Mouse (Mus musculus): ENCODE measurements around the gene Lefty1. TPM values are rescaled to one million over a fixed set of nuclear protein-coding genes. Genes with fewer than 3 reads are reported as not detected.
A peak's percentile ranks its signal among the peaks of the same experiment; 100 is the strongest.
"Not testable (repeated sequence)": the region's sequence is repeated elsewhere in the genome, so short reads cannot be mapped to it uniquely, and the experiment has no call there.

Gene Lefty1
- polyA plus RNA-seq, 1 experiment from 2014 or later: 0.34 TPM

DNA sequence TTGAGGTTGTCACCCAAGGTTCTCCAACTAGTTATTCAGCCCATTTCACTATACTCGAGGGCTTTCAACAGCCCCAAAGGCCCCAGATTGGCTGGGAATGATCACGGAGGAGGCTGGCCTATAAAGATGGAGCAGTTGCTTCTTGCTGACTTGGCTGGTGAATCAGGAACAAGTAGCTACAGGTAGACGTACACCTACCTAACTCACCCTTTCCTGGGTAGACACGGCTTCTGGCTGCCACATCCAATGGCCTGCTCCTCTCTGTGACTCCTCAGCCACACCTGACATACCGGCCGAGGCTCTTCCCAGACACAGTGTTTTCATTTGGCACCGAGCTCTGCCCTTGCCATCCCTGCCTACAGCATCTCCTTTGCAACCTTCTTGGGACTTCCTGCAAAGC lies 32.4 kb downstream of the Lefty1 start:
- no peak overlapping the region for H3K9ac ChIP-seq
- H3K36me3 ChIP-seq (replicated peaks): no peaks in the 10 kb centered on the region
- no peaks in the 10 kb centered on the region for H3K9me3 ChIP-seq
- H3K27me3 ChIP-seq: no peaks in the 10 kb centered on the region; the same call in 1 of the 2 replicates
- no peak for ATAC-seq (ENCODE audit: low FRiP score)
- 90% methylated on average over 7 of the region's 7 CpGs for WGBS
- no peak overlapping the region for H3K27ac ChIP-seq
- H3K4me3 ChIP-seq (replicated peaks): no peak overlapping the region
- H3K4me1 ChIP-seq: no peaks in the 10 kb centered on the region
- H3K4me2 ChIP-seq: no peak overlapping the region

DNA sequence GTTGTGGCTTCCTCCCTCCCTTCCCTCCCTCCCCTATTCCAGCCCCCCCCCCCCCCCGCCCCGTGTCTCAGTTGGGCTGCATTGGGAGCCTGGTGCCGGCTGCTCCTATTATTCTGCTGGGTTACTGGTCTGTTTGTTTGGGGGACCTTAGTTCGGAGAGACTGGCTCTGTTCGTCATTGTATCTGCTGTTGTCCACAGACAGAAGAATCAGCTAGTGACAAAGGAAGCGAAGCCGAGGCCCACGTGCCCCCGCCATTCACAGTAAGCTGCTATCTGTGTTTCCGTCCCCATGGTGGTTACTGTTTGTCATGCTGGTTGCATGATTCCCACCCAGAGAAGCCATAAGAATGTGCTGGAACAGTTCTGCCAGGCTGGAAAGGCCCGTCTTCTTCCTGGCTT lies 38.1 kb downstream of the Lefty1 start:
- Histone ChIP-seq H3K27me3 (no peaks in the 10 kb centered on the region), H3K4me1 (no peaks in the 10 kb centered on the region), H3K9me3 (no peaks in the 10 kb centered on the region), H3K27ac (no peak overlapping the region), H3K9ac (no peak overlapping the region), H3K4me2 (no peak overlapping the region), H3K36me3 (replicated peaks) (no peaks in the 10 kb centered on the region), H3K4me3 (replicated peaks) (no peak overlapping the region)
- ATAC-seq (ENCODE audit: low FRiP score): no peak
- 70% methylated on average over 8 of the region's 11 CpGs for WGBS

- Histone ChIP-seq H3K36me3 (replicated peaks) (no peaks in the 10 kb centered on the region), H3K4me1 (no peaks in the 10 kb centered on the region), H3K4me2 (no peak overlapping the region), H3K4me3 (replicated peaks) (no peak overlapping the region), H3K9me3 (no peaks in the 10 kb centered on the region), H3K27ac (no peak overlapping the region), H3K27me3 (no peaks in the 10 kb centered on the region), H3K9ac (no peak overlapping the region)
- WGBS: 62% methylated on average over 14 of the region's 14 CpGs
- ATAC-seq (ENCODE audit: low FRiP score): peak; percentile 65
Measured at GRCm38 (mm10) chr1:180974126-180974746, 39.4 kb downstream of the Lefty1 start.

GRCm38 (mm10) chr1:180976110-180976679 lies 41.4 kb downstream of the Lefty1 start:
- Histone ChIP-seq H3K27me3 (no peaks in the 10 kb centered on the region), H3K36me3 (replicated peaks) (no peaks in the 10 kb centered on the region), H3K9me3 (no peaks in the 10 kb centered on the region), H3K4me3 (replicated peaks) (no peak overlapping the region), H3K4me2 (no peak overlapping the region), H3K27ac (no peak overlapping the region), H3K4me1 (no peaks in the 10 kb centered on the region), H3K9ac (no peak overlapping the region)
- no peak for ATAC-seq (ENCODE audit: low FRiP score)
- WGBS: 61% methylated on average over 4 of the region's 4 CpGs

DNA sequence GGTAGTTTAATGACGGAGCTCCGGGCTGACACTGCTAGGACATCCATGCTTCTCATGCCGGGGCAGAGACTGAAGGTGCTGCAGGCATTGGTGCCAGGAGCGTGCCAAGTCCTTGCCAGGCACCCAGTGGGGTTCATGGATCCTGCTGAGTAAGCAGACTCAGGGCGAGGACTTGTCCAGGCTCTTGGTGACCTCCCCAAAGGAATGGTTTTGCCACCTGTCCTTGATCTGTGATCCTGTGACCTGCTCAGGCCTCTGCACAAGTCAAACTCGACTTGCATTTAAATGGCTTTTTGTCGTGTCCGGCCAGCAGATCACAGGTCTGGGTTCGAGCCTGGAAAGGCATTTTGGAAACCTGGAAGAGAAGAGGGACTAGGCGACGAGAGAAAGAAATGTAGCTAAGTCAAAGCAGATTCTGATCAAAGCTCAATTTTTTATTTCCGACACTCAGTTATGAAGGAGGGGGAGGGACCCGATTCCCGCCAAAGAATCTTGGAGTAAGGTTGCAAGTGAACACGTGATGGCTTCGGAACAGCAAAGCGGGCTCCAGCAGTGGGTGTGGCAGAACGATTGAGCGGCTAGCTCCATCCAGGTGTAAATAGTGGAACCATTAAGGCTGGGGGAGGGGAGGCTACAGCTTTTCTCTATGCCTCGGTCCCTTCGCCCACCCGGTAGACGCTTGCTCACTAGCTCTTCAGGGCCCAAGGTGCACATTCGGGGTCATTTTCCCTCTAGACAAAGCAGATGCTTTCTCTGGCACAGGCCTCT lies 44.8 kb downstream of the Lefty1 start:
- no peak overlapping the region for H3K9ac ChIP-seq
- no peak overlapping the region for H3K4me2 ChIP-seq
- H3K27me3 ChIP-seq: no peaks in the 10 kb centered on the region
- ATAC-seq (ENCODE audit: low FRiP score): no peak
- no peak overlapping the region for H3K4me3 ChIP-seq (replicated peaks)
- H3K36me3 ChIP-seq (replicated peaks): no peaks in the 10 kb centered on the region
- no peaks in the 10 kb centered on the region for H3K9me3 ChIP-seq
- no peaks in the 10 kb centered on the region for H3K4me1 ChIP-seq
- 86% methylated on average over 24 of the region's 24 CpGs for WGBS
- no peak overlapping the region for H3K27ac ChIP-seq

- Histone ChIP-seq H3K4me3 (replicated peaks) (no peak overlapping the region), H3K36me3 (replicated peaks) (no peaks in the 10 kb centered on the region), H3K9ac (no peak overlapping the region), H3K9me3 (no peaks in the 10 kb centered on the region), H3K4me2 (no peak overlapping the region), H3K27me3 (no peaks in the 10 kb centered on the region), H3K27ac (no peak overlapping the region), H3K4me1 (no peaks in the 10 kb centered on the region)
- 72% methylated on average over 2 of the region's 2 CpGs for WGBS
- no peak for ATAC-seq (ENCODE audit: low FRiP score)
Measured at GRCm38 (mm10) chr1:180980464-180980863, 45.6 kb downstream of the Lefty1 start.

- 79% methylated on average over 7 of the region's 7 CpGs for WGBS
- H3K9ac ChIP-seq, H3K27ac ChIP-seq: not testable (repeated sequence)
Measured at GRCm38 (mm10) chr1:180981298-180982046, 46.6 kb downstream of the Lefty1 start.

GRCm38 (mm10) chr1:180986701-180987100 lies 51.9 kb downstream of the Lefty1 start:
- Histone ChIP-seq H3K9ac (no peak overlapping the region), H3K4me1 (no peaks in the 10 kb centered on the region), H3K27ac (no peak overlapping the region), H3K36me3 (replicated peaks) (no peaks in the 10 kb centered on the region), H3K9me3 (no peaks in the 10 kb centered on the region), H3K4me2 (no peak overlapping the region), H3K27me3 (0 out of 2 replicates have a peak, but pooled peaks cover 3% of the 10 kb centered on the region), H3K4me3 (replicated peaks) (no peak overlapping the region)
- no peak for ATAC-seq (ENCODE audit: low FRiP score)
- 90% methylated on average over 8 of the region's 8 CpGs for WGBS

More at GRCm38 (mm10) chr1:180981298-180982046, 46.6 kb downstream of the Lefty1 start:
- not testable (repeated sequence) for H3K4me1 ChIP-seq; H3K9me3 ChIP-seq; H3K36me3 ChIP-seq (replicated peaks); H3K4me3 ChIP-seq (replicated peaks); H3K4me2 ChIP-seq; ATAC-seq (ENCODE audit: low FRiP score); H3K27me3 ChIP-seq

DNA sequence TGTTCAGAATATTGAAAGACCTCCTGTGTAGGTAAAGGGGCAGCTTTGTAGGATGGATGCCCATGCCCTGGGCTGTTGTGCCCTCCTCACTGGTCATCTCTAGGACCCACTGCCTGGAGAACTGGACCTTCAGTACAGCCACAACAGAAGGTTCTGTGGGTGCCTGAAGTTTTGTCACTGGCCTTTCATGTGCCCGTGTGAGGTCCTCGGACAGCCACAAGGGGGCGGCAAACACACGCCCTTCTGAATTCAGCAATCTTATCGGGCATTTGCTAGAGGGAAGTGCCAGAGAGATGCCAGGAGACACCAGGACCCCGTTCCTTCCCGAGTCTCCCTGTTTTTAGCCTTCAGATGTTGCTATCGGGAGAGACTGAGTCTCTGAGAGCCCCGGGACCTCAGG lies 52.9 kb downstream of the Lefty1 start:
- Histone ChIP-seq H3K9me3 (no peaks in the 10 kb centered on the region), H3K36me3 (replicated peaks) (no peaks in the 10 kb centered on the region), H3K4me3 (replicated peaks) (no peak overlapping the region), H3K4me2 (no peak overlapping the region), H3K4me1 (no peaks in the 10 kb centered on the region), H3K27ac (no peak overlapping the region), H3K9ac (no peak overlapping the region), H3K27me3 (0 out of 2 replicates have a peak, but pooled peaks cover 3% of the 10 kb centered on the region)
- WGBS: 4% methylated on average over 9 of the region's 9 CpGs
- no peak for ATAC-seq (ENCODE audit: low FRiP score)

Other genes starting within 250 kb of the Lefty1 start
- not detected in 2 replicates for gene Mixl1, start 238.0 kb upstream of the Lefty1 start, polyA plus RNA-seq (2016; fragmentation: Nextera tagmentation; extraction: Ambion mirVana)
- 22.5 and 23.7 TPM in 2 replicates for gene Acbd3, start 209.0 kb upstream of the Lefty1 start, polyA plus RNA-seq (2016; fragmentation: Nextera tagmentation; extraction: Ambion mirVana)
- gene H3f3a, start 121.1 kb upstream of the Lefty1 start, polyA plus RNA-seq (2016; fragmentation: Nextera tagmentation; extraction: Ambion mirVana): 3,507 and 3,679 TPM in 2 replicates
- gene Sde2, start 83.9 kb upstream of the Lefty1 start, polyA plus RNA-seq (2016; fragmentation: Nextera tagmentation; extraction: Ambion mirVana): 39.0 and 39.1 TPM in 2 replicates
- gene Lefty2, start 41.9 kb upstream of the Lefty1 start, polyA plus RNA-seq (2016; fragmentation: Nextera tagmentation; extraction: Ambion mirVana): 0.17 TPM in 1 of 2 replicates, not detected in the other
- gene Pycr2, start 30.7 kb upstream of the Lefty1 start, polyA plus RNA-seq (2016; fragmentation: Nextera tagmentation; extraction: Ambion mirVana): 98.3 and 98.4 TPM in 2 replicates
- gene Tmem63a, start 7.3 kb downstream of the Lefty1 start, polyA plus RNA-seq (2016; fragmentation: Nextera tagmentation; extraction: Ambion mirVana): 2.0 and 2.4 TPM in 2 replicates
- 0.95 and 1.3 TPM in 2 replicates for gene Ephx1, start 85.9 kb downstream of the Lefty1 start, polyA plus RNA-seq (2016; fragmentation: Nextera tagmentation; extraction: Ambion mirVana)
- not detected in 2 replicates for gene 9130409I23Rik, start 116.2 kb downstream of the Lefty1 start, polyA plus RNA-seq (2016; fragmentation: Nextera tagmentation; extraction: Ambion mirVana)
- gene Nvl, start 209.2 kb downstream of the Lefty1 start, polyA plus RNA-seq (2016; fragmentation: Nextera tagmentation; extraction: Ambion mirVana): 44.5 and 47.2 TPM in 2 replicates
- 80.4 and 82.9 TPM in 2 replicates for gene Cnih4, start 209.7 kb downstream of the Lefty1 start, polyA plus RNA-seq (2016; fragmentation: Nextera tagmentation; extraction: Ambion mirVana)